Mouse (Mus musculus): Measurements from ENCODE around the gene G6pc3. TPM values are rescaled to one million over a fixed set of nuclear protein-coding genes. Genes with fewer than 3 reads are reported as not detected.

Gene G6pc3
- total and polyA plus RNA-seq, 3 experiments, result 31.3 to 72.3 (median 34.7) TPM

DNA sequence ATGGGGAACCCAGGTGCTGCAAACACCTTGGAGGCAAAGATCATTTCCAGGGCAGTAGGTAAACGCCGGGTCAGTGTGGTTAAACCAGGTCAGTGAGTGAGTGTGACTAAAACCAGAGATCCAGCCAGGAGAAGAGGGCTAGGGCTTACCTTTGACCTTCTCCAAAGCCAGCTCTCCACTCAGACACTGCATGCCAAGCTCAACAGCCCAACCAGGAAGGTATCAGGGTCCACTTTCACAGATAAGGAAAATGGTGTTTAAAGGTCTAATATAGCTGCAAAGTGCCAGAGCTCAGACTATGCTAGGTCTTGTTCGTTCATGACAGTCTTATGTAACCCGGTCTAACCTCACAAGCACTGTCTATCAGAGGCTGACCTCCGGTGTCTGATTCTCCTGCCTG lies 51.8 kb downstream of the G6pc3 start:
- DNase-seq (ENCODE audit: extremely low read depth), result no peak
- H3K27me3 ChIP-seq (replicated peaks), result peaks cover 46% of the 10 kb centered on the region
- TF ChIP-seq IRF4 (IDR thresholded peaks at IDR 0.05; ENCODE audit: low read depth, low read length) (no peak), POLR2A (IDR thresholded peaks at IDR 0.05; ENCODE audit: low read depth, low read length) (no peak), CTCF (conservative IDR thresholded peaks at IDR 0.05 in 1 of 2, IDR thresholded peaks at IDR 0.05 in 1 of 2; ENCODE audit: low read depth in 2 of 2, low read length in 2 of 2) (0 out of 4 replicates have a peak, but pooled peaks of 1 of the 2 experiments have one; percentile 4), ZNF384 (IDR thresholded peaks at IDR 0.05; ENCODE audit: low read depth, low read length) (no peak)
- no peak overlapping the region for H3K9ac ChIP-seq (ENCODE audit: insufficient read depth, low read depth)
- H3K4me2 ChIP-seq (ENCODE audit: insufficient read depth, low read depth, poor library complexity, severe bottlenecking), result no peak overlapping the region
- peaks cover 8 to 12% of the 10 kb centered on the region in 2 experiments for H3K4me1 ChIP-seq (ENCODE audit: control insufficient read depth in 1 of 2, insufficient read depth in 2 of 2)
- dilution Hi-C loops (cut with MboI; ENCODE audit: extremely low pct_ligation_motif_present, extremely low pct_unique_long_range_greater_than_20kb, low sequenced_read_pairs), result no loop called here
- H3K36me3 ChIP-seq (replicated peaks in 1 of 2; ENCODE audit: control insufficient read depth in 1 of 2, insufficient read depth in 1 of 2, low read length in 1 of 2), result no peaks in the 10 kb centered on the region
- H3K27ac ChIP-seq (ENCODE audit: insufficient read depth, low read depth), result no peak overlapping the region
- in situ Hi-C loops (cut with MboI; ENCODE audit: low pct_ligation_motif_present, low pct_unique_long_range_greater_than_20kb, low sequenced_read_pairs), result no loop called here
- peaks cover 8% of the 10 kb centered on the region for H3K9me3 ChIP-seq (replicated peaks; ENCODE audit: low read length)
- no peaks in the 10 kb centered on the region for H3K79me2 ChIP-seq (replicated peaks; ENCODE audit: control insufficient read depth, extremely low read depth, insufficient read depth, poor library complexity, severe bottlenecking)
- no peak overlapping the region for H3K4me3 ChIP-seq (replicated peaks in 1 of 3; ENCODE audit: low read depth in 2 of 3, low read length in 2 of 3, poor library complexity in 1 of 3)

- no peak for DNase-seq (ENCODE audit: extremely low read depth)
- in situ Hi-C loops (cut with MboI; ENCODE audit: low pct_ligation_motif_present, low pct_unique_long_range_greater_than_20kb, low sequenced_read_pairs), result no loop called here
- H3K27me3 ChIP-seq (replicated peaks), result peaks cover 45% of the 10 kb centered on the region
- H3K4me3 ChIP-seq (replicated peaks in 1 of 3; ENCODE audit: low read depth in 2 of 3, low read length in 2 of 3, poor library complexity in 1 of 3), result no peak overlapping the region
- peaks cover 11% of the 10 kb centered on the region for H3K9me3 ChIP-seq (replicated peaks; ENCODE audit: low read length)
- TF ChIP-seq PAX5 (IDR thresholded peaks at IDR 0.05; ENCODE audit: low read length) (no peak), CTCF (conservative IDR thresholded peaks at IDR 0.05 in 1 of 2, IDR thresholded peaks at IDR 0.05 in 1 of 2; ENCODE audit: low read depth in 2 of 2, low read length in 2 of 2) (peak; percentile 21 to 39; a peak in 2 of 4 replicates), RAD21 (IDR thresholded peaks at IDR 0.05; ENCODE audit: low read depth, low read length) (peak; percentile 6)
- H3K9ac ChIP-seq (ENCODE audit: insufficient read depth, low read depth), result no peak overlapping the region
- no peak overlapping the region for H3K4me2 ChIP-seq (ENCODE audit: insufficient read depth, low read depth, poor library complexity, severe bottlenecking)
- H3K27ac ChIP-seq (ENCODE audit: insufficient read depth, low read depth), result no peak overlapping the region
- H3K4me1 ChIP-seq (ENCODE audit: control insufficient read depth in 1 of 2, insufficient read depth in 2 of 2), result peaks cover 8 to 12% of the 10 kb centered on the region in 2 experiments
- no peaks in the 10 kb centered on the region for H3K79me2 ChIP-seq (replicated peaks; ENCODE audit: control insufficient read depth, extremely low read depth, insufficient read depth, poor library complexity, severe bottlenecking)
- dilution Hi-C loops (cut with MboI; ENCODE audit: extremely low pct_ligation_motif_present, extremely low pct_unique_long_range_greater_than_20kb, low sequenced_read_pairs), result no loop called here
- no peaks in the 10 kb centered on the region for H3K36me3 ChIP-seq (replicated peaks in 1 of 2; ENCODE audit: control insufficient read depth in 1 of 2, insufficient read depth in 1 of 2, low read length in 1 of 2)
These were observed 52.5 kb downstream of the G6pc3 start for GRCm38 (mm10) chr11:102241874-102242273.

Other genes starting within 250 kb of the G6pc3 start
Only the 20 nearest of the 21 such genes appear.
- gene Sost, start 222.6 kb upstream of the G6pc3 start, total RNA-seq (2012; rRNA removed), result not detected in 2 replicates
- not detected in 2 replicates for gene Sost, start 222.6 kb upstream of the G6pc3 start, total RNA-seq (2014; rRNA removed)
- gene Sost, start 222.6 kb upstream of the G6pc3 start, polyA plus RNA-seq (2012; ENCODE audit: insufficient read length, low read depth), result not detected in 2 replicates
- not detected in 2 replicates for gene Cfap97d1, start 205.3 kb upstream of the G6pc3 start, total RNA-seq (2012; rRNA removed)
- gene Cfap97d1, start 205.3 kb upstream of the G6pc3 start, total RNA-seq (2014; rRNA removed), result not detected in 2 replicates
- gene Cfap97d1, start 205.3 kb upstream of the G6pc3 start, polyA plus RNA-seq (2012; ENCODE audit: insufficient read length, low read depth), result not detected in 2 replicates
- 17.9 and 20.8 TPM in 2 replicates for gene Dusp3, start 202.6 kb upstream of the G6pc3 start, total RNA-seq (2012; rRNA removed)
- gene Dusp3, start 202.6 kb upstream of the G6pc3 start, total RNA-seq (2014; rRNA removed), result 5.6 and 7.5 TPM in 2 replicates
- 19.2 and 23.6 TPM in 2 replicates for gene Dusp3, start 202.6 kb upstream of the G6pc3 start, polyA plus RNA-seq (2012; ENCODE audit: insufficient read length, low read depth)
- gene Mpp3, start 161.2 kb upstream of the G6pc3 start, total RNA-seq (2012; rRNA removed), result 3.8 and 4.6 TPM in 2 replicates
- gene Mpp3, start 161.2 kb upstream of the G6pc3 start, total RNA-seq (2014; rRNA removed), result 0.12 and 0.15 TPM in 2 replicates
- gene Mpp3, start 161.2 kb upstream of the G6pc3 start, polyA plus RNA-seq (2012; ENCODE audit: insufficient read length, low read depth), result 0.30 and 0.31 TPM in 2 replicates
- gene Cd300lg, start 148.1 kb upstream of the G6pc3 start, total RNA-seq (2012; rRNA removed), result not detected in 2 replicates
- not detected in 2 replicates for gene Cd300lg, start 148.1 kb upstream of the G6pc3 start, total RNA-seq (2014; rRNA removed)
- not detected in 2 replicates for gene Cd300lg, start 148.1 kb upstream of the G6pc3 start, polyA plus RNA-seq (2012; ENCODE audit: insufficient read length, low read depth)
- 1.4 and 3.1 TPM in 2 replicates for gene Mpp2, start 101.1 kb upstream of the G6pc3 start, total RNA-seq (2012; rRNA removed)
- gene Mpp2, start 101.1 kb upstream of the G6pc3 start, total RNA-seq (2014; rRNA removed), result 0.35 and 0.46 TPM in 2 replicates
- gene Mpp2, start 101.1 kb upstream of the G6pc3 start, polyA plus RNA-seq (2012; ENCODE audit: insufficient read length, low read depth), result 0.76 and 0.83 TPM in 2 replicates
- not detected in 2 replicates for gene Ppy, start 88.3 kb upstream of the G6pc3 start, total RNA-seq (2012; rRNA removed)
- gene Ppy, start 88.3 kb upstream of the G6pc3 start, total RNA-seq (2014; rRNA removed), result not detected in 2 replicates
- not detected in 2 replicates for gene Ppy, start 88.3 kb upstream of the G6pc3 start, polyA plus RNA-seq (2012; ENCODE audit: insufficient read length, low read depth)
- gene Pyy, start 81.8 kb upstream of the G6pc3 start, total RNA-seq (2012; rRNA removed), result not detected in 2 replicates
- gene Pyy, start 81.8 kb upstream of the G6pc3 start, total RNA-seq (2014; rRNA removed), result not detected in 2 replicates
- gene Pyy, start 81.8 kb upstream of the G6pc3 start, polyA plus RNA-seq (2012; ENCODE audit: insufficient read length, low read depth), result not detected in 2 replicates
- not detected in 2 replicates for gene Nags, start 44.1 kb upstream of the G6pc3 start, total RNA-seq (2012; rRNA removed)
- gene Nags, start 44.1 kb upstream of the G6pc3 start, total RNA-seq (2014; rRNA removed), result not detected in 2 replicates
- gene Nags, start 44.1 kb upstream of the G6pc3 start, polyA plus RNA-seq (2012; ENCODE audit: insufficient read length, low read depth), result not detected in 2 replicates
- gene Tmem101, start 33.2 kb upstream of the G6pc3 start, total RNA-seq (2012; rRNA removed), result 56.7 and 63.1 TPM in 2 replicates
- gene Tmem101, start 33.2 kb upstream of the G6pc3 start, total RNA-seq (2014; rRNA removed), result 36.1 and 38.5 TPM in 2 replicates
- 29.7 and 35.4 TPM in 2 replicates for gene Tmem101, start 33.2 kb upstream of the G6pc3 start, polyA plus RNA-seq (2012; ENCODE audit: insufficient read length, low read depth)
- 66.9 and 78.7 TPM in 2 replicates for gene Lsm12, start 4.3 kb upstream of the G6pc3 start, total RNA-seq (2012; rRNA removed)
- 70.0 and 78.9 TPM in 2 replicates for gene Lsm12, start 4.3 kb upstream of the G6pc3 start, total RNA-seq (2014; rRNA removed)
- gene Lsm12, start 4.3 kb upstream of the G6pc3 start, polyA plus RNA-seq (2012; ENCODE audit: insufficient read length, low read depth), result 164 and 185 TPM in 2 replicates
- 49.6 and 49.9 TPM in 2 replicates for gene Hdac5, start 40.5 kb downstream of the G6pc3 start, total RNA-seq (2012; rRNA removed)
- 23.3 and 24.9 TPM in 2 replicates for gene Hdac5, start 40.5 kb downstream of the G6pc3 start, total RNA-seq (2014; rRNA removed)
- gene Hdac5, start 40.5 kb downstream of the G6pc3 start, polyA plus RNA-seq (2012; ENCODE audit: insufficient read length, low read depth), result 46.4 and 53.9 TPM in 2 replicates
- 25.6 and 26.2 TPM in 2 replicates for gene BC030867, start 59.3 kb downstream of the G6pc3 start, total RNA-seq (2012; rRNA removed)
- gene BC030867, start 59.3 kb downstream of the G6pc3 start, total RNA-seq (2014; rRNA removed), result 9.7 and 11.4 TPM in 2 replicates
- gene BC030867, start 59.3 kb downstream of the G6pc3 start, polyA plus RNA-seq (2012; ENCODE audit: insufficient read length, low read depth), result 34.0 and 35.2 TPM in 2 replicates
- 0.04 TPM in 1 of 2 replicates, not detected in the other for gene Asb16, start 79.1 kb downstream of the G6pc3 start, total RNA-seq (2012; rRNA removed)
- gene Asb16, start 79.1 kb downstream of the G6pc3 start, total RNA-seq (2014; rRNA removed), result not detected in 2 replicates
- not detected in 2 replicates for gene Asb16, start 79.1 kb downstream of the G6pc3 start, polyA plus RNA-seq (2012; ENCODE audit: insufficient read length, low read depth)
- 27.8 and 31.0 TPM in 2 replicates for gene Tmub2, start 95.3 kb downstream of the G6pc3 start, total RNA-seq (2012; rRNA removed)
- gene Tmub2, start 95.3 kb downstream of the G6pc3 start, total RNA-seq (2014; rRNA removed), result 24.8 and 27.0 TPM in 2 replicates
- 32.4 and 32.9 TPM in 2 replicates for gene Tmub2, start 95.3 kb downstream of the G6pc3 start, polyA plus RNA-seq (2012; ENCODE audit: insufficient read length, low read depth)
- gene Atxn7l3, start 107.0 kb downstream of the G6pc3 start, total RNA-seq (2012; rRNA removed), result 46.6 and 51.3 TPM in 2 replicates
- gene Atxn7l3, start 107.0 kb downstream of the G6pc3 start, total RNA-seq (2014; rRNA removed), result 38.3 and 40.7 TPM in 2 replicates
- 52.0 and 59.0 TPM in 2 replicates for gene Atxn7l3, start 107.0 kb downstream of the G6pc3 start, polyA plus RNA-seq (2012; ENCODE audit: insufficient read length, low read depth)
- gene Ubtf, start 130.1 kb downstream of the G6pc3 start, total RNA-seq (2012; rRNA removed), result 126 and 142 TPM in 2 replicates
- 89.9 and 99.8 TPM in 2 replicates for gene Ubtf, start 130.1 kb downstream of the G6pc3 start, total RNA-seq (2014; rRNA removed)
- gene Ubtf, start 130.1 kb downstream of the G6pc3 start, polyA plus RNA-seq (2012; ENCODE audit: insufficient read length, low read depth), result 124 and 149 TPM in 2 replicates
- gene Slc4a1, start 176.6 kb downstream of the G6pc3 start, total RNA-seq (2012; rRNA removed), result 0.08 TPM in 1 of 2 replicates, not detected in the other
- gene Slc4a1, start 176.6 kb downstream of the G6pc3 start, total RNA-seq (2014; rRNA removed), result 0.04 TPM in 1 of 2 replicates, not detected in the other
- not detected in 2 replicates for gene Slc4a1, start 176.6 kb downstream of the G6pc3 start, polyA plus RNA-seq (2012; ENCODE audit: insufficient read length, low read depth)
- gene Rundc3a, start 203.8 kb downstream of the G6pc3 start, total RNA-seq (2012; rRNA removed), result 9.0 and 16.3 TPM in 2 replicates
- gene Rundc3a, start 203.8 kb downstream of the G6pc3 start, total RNA-seq (2014; rRNA removed), result 1.3 and 1.4 TPM in 2 replicates
- gene Rundc3a, start 203.8 kb downstream of the G6pc3 start, polyA plus RNA-seq (2012; ENCODE audit: insufficient read length, low read depth), result 3.3 and 4.8 TPM in 2 replicates
- 169 and 199 TPM in 2 replicates for gene Slc25a39, start 218.3 kb downstream of the G6pc3 start, total RNA-seq (2012; rRNA removed)
- gene Slc25a39, start 218.3 kb downstream of the G6pc3 start, total RNA-seq (2014; rRNA removed), result 108 and 112 TPM in 2 replicates
- 198 and 226 TPM in 2 replicates for gene Slc25a39, start 218.3 kb downstream of the G6pc3 start, polyA plus RNA-seq (2012; ENCODE audit: insufficient read length, low read depth)

All from CH12.LX (cell line).